Mouse (Mus musculus) kidney, embryonic 15.5 days (tissue): Measurements from ENCODE around the gene Hnrnpr. TPM values are rescaled to one million over a fixed set of nuclear protein-coding genes. Genes with fewer than 3 reads are reported as not detected.

Experiments
- ATAC-seq: fragments of 200-750 bp; cut with Nextera tagmentation; replicated peaks from 2 replicates; pipeline ENCODE4 v1.8.0; 2017; ENCODE audit warnings: moderate TSS enrichment; ENCODE audit not compliant: low FRiP score
- H3K27ac ChIP-seq: fragments of 300-500 bp; sonication (generic); 2 replicates; pipeline ENCODE4 v1.5.1; 2015; ENCODE audit warnings: mild to moderate bottlenecking, inconsistent platforms
- H3K27me3 ChIP-seq: fragments of 300-500 bp; sonication (generic); 2 replicates; pipeline ENCODE4 v1.6.1; 2015; ENCODE audit warnings: inconsistent platforms
- H3K36me3 ChIP-seq: fragments of 300-500 bp; sonication (generic); 2 replicates; pipeline ENCODE4 v1.6.1; 2015; ENCODE audit warnings: inconsistent platforms
- H3K4me1 ChIP-seq: fragments of 300-500 bp; sonication (generic); 2 replicates; pipeline ENCODE4 v1.6.1; 2015; ENCODE audit warnings: inconsistent platforms
- H3K4me2 ChIP-seq: fragments of 300-500 bp; sonication (generic); 2 replicates; pipeline ENCODE4 v1.6.1; 2015; ENCODE audit warnings: moderate library complexity, mild to moderate bottlenecking, inconsistent platforms
- H3K4me3 ChIP-seq: fragments of 300-500 bp; sonication (generic); replicated peaks from 2 replicates; pipeline ENCODE4 v1.5.1; 2015; ENCODE audit warnings: mild to moderate bottlenecking, inconsistent platforms
- H3K9ac ChIP-seq: fragments of 300-500 bp; sonication (generic); 2 replicates; pipeline ENCODE4 v1.6.1; 2015; ENCODE audit warnings: mild to moderate bottlenecking, inconsistent platforms
- H3K9me3 ChIP-seq: fragments of 300-500 bp; sonication (generic); replicated peaks from 2 replicates; pipeline ENCODE4 v1.6.1; 2016; ENCODE audit warnings: inconsistent platforms
- WGBS: fragments of 180-500 bp; shearing (Covaris S2); methylation state at CpG from one replicate; pipeline ENCODE4 v1.1.7; 2015; ENCODE audit warnings: mixed read lengths; 5-methylcytosine and 5-hydroxymethylcytosine counted together
- polyA plus RNA-seq: library from polyadenylated mRNA; unstranded; fragments of >200 nt; fragmentation: Nextera tagmentation; extraction: Ambion mirVana; gene quantifications from 2 replicates; pipeline ENCODE4 v1.2.1, GENCODE M21; 2015

The Hnrnpr gene
- polyA plus RNA-seq, 1 experiment from 2014 or later = 188 TPM

DNA sequence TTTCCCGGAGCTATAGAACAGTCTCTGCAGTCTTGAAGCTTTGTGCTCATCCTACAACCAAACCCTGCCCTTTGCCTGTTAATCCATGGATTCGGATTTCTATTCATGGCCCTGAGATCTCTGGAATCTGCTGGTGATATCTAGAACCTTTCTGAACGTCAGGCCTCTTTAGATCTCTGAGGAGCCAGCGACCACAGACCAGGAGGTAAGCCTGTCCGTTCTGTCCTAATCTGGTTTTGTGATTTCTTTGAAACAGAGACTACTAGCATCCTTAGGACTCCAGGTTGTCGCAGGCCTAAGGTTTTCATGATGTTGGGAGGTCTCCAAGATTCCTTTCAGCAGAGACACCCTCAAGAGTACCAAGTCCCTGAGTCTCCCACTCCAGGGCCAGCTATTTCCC is 25.9 kb upstream of the Hnrnpr start:
- ATAC-seq = no peak
- Histone ChIP-seq H3K9me3 (no peaks in the 10 kb centered on the region), H3K9ac (peak overlapping the region; percentile 63), H3K27me3 (no peaks in the 10 kb centered on the region), H3K4me3 (peak overlapping the region; percentile 65), H3K4me2 (peak overlapping the region; percentile 87), H3K4me1 (peaks cover 50% of the 10 kb centered on the region), H3K27ac (peak overlapping the region; percentile 94), H3K36me3 (peaks cover 27% of the 10 kb centered on the region)
- 28% methylated on average over 6 of the region's 6 CpGs for WGBS

DNA sequence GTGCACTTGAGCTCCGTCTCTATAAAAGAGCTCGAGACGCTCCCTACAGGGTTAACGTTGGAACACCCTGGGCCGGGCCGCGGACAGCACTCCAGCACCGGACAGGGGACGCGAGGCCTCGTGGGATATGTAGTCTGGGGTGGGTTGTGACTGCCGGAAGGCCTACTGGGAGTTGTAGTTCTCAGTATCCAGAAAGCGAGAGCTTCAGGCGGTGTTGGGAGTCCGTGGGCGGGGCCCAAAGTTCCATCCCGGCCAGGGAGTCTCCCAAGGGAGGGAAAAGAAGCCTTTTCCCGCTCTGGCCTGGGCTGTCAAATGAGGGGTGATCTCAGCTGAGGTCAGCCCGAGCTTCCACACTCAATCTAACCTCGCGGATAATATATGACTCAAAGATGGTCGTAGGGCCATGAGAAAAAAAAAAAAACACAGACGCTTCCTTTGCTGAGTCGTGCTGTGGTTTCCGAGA is 25.4 kb upstream of the Hnrnpr start:
- Histone ChIP-seq H3K27ac (peak overlapping the region; percentile 94), H3K4me1 (peaks cover 50% of the 10 kb centered on the region), H3K36me3 (peaks cover 32% of the 10 kb centered on the region), H3K9me3 (no peaks in the 10 kb centered on the region), H3K4me3 (peak overlapping the region; percentile 65), H3K4me2 (peak overlapping the region; percentile 87), H3K27me3 (no peaks in the 10 kb centered on the region), H3K9ac (peak overlapping the region; percentile 63)
- WGBS = under 1% methylated on average over 25 of the region's 25 CpGs
- ATAC-seq = peak; percentile 95

GRCm38 (mm10) chr4:136285811-136286371 is 24.9 kb upstream of the Hnrnpr start:
- peak overlapping the region; percentile 87 for H3K4me2 ChIP-seq
- no peaks in the 10 kb centered on the region for H3K9me3 ChIP-seq
- ATAC-seq = peak; percentile 87
- H3K4me1 ChIP-seq = peaks cover 50% of the 10 kb centered on the region
- no peaks in the 10 kb centered on the region for H3K27me3 ChIP-seq
- peak overlapping the region; percentile 66 for H3K9ac ChIP-seq
- peak overlapping the region; percentile 65 for H3K4me3 ChIP-seq
- peaks cover 37% of the 10 kb centered on the region for H3K36me3 ChIP-seq
- under 1% methylated on average over 29 of the region's 29 CpGs for WGBS
- H3K27ac ChIP-seq = peak overlapping the region; percentile 94

DNA sequence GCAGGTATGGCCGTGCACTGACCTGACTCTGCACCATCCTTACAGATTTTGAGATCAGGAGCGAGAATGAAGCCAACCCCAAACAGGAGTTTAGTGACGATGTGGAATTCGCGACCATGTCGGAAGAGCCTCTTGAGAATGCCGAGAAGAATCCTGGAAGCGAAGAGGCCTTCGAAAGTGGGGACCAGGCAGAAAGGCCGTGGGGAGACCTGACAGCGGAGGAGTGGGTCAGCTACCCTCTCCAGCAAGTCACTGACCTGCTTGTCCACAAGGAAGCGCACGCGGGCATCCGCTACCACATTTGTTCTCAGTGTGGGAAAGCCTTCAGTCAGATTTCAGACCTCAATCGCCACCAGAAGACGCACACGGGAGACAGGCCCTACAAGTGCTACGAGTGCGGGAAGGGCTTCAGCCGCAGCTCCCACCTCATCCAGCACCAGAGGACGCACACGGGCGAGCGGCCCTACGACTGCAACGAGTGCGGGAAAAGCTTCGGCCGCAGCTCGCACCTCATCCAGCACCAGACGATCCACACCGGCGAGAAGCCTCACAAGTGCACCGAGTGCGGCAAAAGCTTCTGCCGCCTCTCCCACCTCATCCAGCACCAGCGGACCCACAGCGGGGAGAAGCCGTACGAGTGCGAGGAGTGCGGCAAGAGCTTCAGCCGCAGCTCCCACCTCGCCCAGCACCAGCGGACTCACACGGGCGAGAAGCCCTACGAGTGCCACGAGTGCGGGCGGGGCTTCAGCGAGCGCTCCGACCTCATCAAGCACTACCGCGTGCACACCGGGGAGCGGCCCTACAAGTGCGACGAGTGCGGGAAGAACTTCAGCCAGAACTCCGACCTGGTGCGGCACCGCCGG is 20.6 kb upstream of the Hnrnpr start:
- Histone ChIP-seq H3K9ac (no peak overlapping the region), H3K4me3 (no peak overlapping the region), H3K4me2 (no peak overlapping the region), H3K36me3 (peaks cover 73% of the 10 kb centered on the region), H3K4me1 (peaks cover 14% of the 10 kb centered on the region), H3K27ac (no peak overlapping the region), H3K27me3 (no peaks in the 10 kb centered on the region), H3K9me3 (no peaks in the 10 kb centered on the region)
- WGBS = 58% methylated on average over 66 of the region's 66 CpGs
- no peak for ATAC-seq

DNA sequence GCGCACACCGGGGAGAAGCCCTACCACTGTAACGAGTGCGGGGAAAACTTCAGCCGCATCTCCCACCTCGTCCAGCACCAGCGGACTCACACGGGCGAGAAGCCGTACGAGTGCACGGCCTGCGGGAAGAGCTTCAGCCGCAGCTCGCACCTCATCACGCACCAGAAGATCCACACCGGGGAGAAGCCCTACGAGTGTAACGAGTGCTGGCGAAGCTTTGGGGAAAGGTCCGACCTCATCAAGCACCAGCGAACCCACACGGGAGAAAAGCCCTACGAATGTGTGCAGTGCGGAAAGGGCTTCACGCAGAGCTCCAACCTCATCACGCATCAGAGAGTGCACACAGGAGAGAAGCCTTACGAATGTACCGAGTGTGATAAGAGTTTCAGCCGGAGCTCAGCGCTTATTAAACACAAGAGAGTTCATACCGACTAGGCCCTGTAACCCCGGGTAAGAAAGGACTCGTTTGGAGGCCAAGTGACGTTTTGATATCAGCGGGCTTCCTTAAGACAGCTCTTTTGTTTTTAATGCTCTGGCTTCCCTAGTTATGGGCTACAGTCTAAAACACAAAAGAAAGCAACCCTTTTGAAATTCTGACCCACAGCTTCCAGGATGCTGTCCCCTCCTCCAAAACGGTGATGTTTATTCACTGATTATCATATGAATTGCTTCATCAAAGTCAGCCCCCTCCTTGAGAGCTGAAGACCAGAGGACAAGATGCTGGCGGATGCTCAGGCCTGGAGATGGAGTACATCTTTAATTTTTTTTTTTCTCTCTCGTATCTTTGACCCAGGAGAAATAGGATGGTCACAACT is 19.8 kb upstream of the Hnrnpr start:
- H3K9ac ChIP-seq = no peak overlapping the region
- 66% methylated on average over 39 of the region's 39 CpGs for WGBS
- H3K4me2 ChIP-seq = no peak overlapping the region
- no peak overlapping the region for H3K27ac ChIP-seq
- H3K4me3 ChIP-seq = no peak overlapping the region
- no peaks in the 10 kb centered on the region for H3K27me3 ChIP-seq
- H3K4me1 ChIP-seq = peaks cover 14% of the 10 kb centered on the region
- no peaks in the 10 kb centered on the region for H3K9me3 ChIP-seq
- peaks cover 73% of the 10 kb centered on the region for H3K36me3 ChIP-seq
- no peak for ATAC-seq

DNA sequence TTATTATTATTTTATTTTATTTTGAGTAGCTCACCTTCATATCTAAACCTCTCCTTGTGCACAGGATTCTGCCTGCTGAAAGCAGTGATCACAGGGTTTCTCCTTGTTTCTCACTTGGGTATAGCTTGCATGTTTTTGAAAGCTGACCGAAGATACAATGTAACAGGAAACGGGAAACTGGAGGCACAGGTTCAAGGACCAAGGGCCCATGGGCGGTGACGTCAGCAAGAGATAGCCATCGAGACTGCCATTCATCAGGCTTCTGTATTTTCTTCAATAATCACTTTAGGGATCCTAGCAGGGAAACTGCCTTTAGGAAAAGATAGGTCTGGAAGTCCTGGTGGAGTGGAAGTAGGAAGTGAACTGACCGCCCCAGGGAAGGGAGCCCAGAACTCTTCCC is 19.1 kb upstream of the Hnrnpr start:
- WGBS = 87% methylated on average over 6 of the region's 6 CpGs
- no peak overlapping the region for H3K27ac ChIP-seq
- peaks cover 73% of the 10 kb centered on the region for H3K36me3 ChIP-seq
- H3K9ac ChIP-seq = no peak overlapping the region
- H3K4me1 ChIP-seq = peaks cover 9% of the 10 kb centered on the region
- no peaks in the 10 kb centered on the region for H3K27me3 ChIP-seq
- H3K9me3 ChIP-seq = no peaks in the 10 kb centered on the region
- H3K4me2 ChIP-seq = no peak overlapping the region
- H3K4me3 ChIP-seq = no peak overlapping the region
- ATAC-seq = no peak

- no peaks in the 10 kb centered on the region for H3K4me1 ChIP-seq
- no peak overlapping the region for H3K9ac ChIP-seq
- H3K36me3 ChIP-seq = peaks cover 35% of the 10 kb centered on the region
- WGBS = 29% methylated on average over 7 of the region's 7 CpGs
- H3K27me3 ChIP-seq = no peaks in the 10 kb centered on the region
- no peak overlapping the region for H3K4me2 ChIP-seq
- peak; percentile 62; the same call in 1 of the 2 replicates for ATAC-seq
- no peaks in the 10 kb centered on the region for H3K9me3 ChIP-seq
- no peak overlapping the region for H3K4me3 ChIP-seq
- H3K27ac ChIP-seq = peak overlapping the region; percentile 48; the same call in 1 of the 2 replicates
These were observed 14.8 kb upstream of the Hnrnpr start for GRCm38 (mm10) chr4:136295941-136296340.

- Histone ChIP-seq H3K9me3 (no peaks in the 10 kb centered on the region), H3K36me3 (no peaks in the 10 kb centered on the region), H3K4me1 (no peaks in the 10 kb centered on the region), H3K4me3 (no peak overlapping the region), H3K27ac (no peak overlapping the region), H3K4me2 (no peak overlapping the region), H3K27me3 (no peaks in the 10 kb centered on the region), H3K9ac (no peak overlapping the region)
- ATAC-seq = no peak
- WGBS = 67% methylated on average over 4 of the region's 4 CpGs
These were observed 8.3 kb upstream of the Hnrnpr start for GRCm38 (mm10) chr4:136302462-136302861.

DNA sequence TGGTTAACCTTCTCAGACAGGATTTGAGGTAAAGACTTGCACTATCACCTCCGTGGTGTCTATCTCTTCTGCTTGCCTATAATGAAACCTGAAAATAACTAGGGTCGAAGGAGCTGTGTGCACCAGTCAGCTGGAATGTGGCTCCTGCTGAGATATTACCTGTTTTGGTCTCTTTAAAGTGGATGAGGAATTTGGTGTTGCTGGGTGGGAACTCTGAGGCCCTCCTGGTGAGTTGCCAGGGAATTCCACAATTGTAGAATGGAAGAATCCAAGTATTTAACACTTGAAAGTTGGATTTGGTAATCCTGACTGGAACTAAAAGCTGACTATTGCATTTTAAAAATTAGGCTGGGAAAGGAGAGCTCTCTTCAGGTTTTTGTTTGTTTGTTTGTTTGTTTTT is 6.6 kb upstream of the Hnrnpr start:
- H3K9ac ChIP-seq = no peak overlapping the region
- H3K27me3 ChIP-seq = no peaks in the 10 kb centered on the region
- ATAC-seq = no peak
- no peak overlapping the region for H3K4me2 ChIP-seq
- peaks cover 2% of the 10 kb centered on the region; the same call in 1 of the 2 replicates for H3K4me1 ChIP-seq
- no peak overlapping the region for H3K4me3 ChIP-seq
- no peaks in the 10 kb centered on the region for H3K36me3 ChIP-seq
- no peak overlapping the region for H3K27ac ChIP-seq
- 50% methylated on average over 2 of the region's 2 CpGs for WGBS
- H3K9me3 ChIP-seq = no peaks in the 10 kb centered on the region

- Histone ChIP-seq H3K4me2 (no peak overlapping the region), H3K9me3 (no peaks in the 10 kb centered on the region), H3K27ac (no peak overlapping the region), H3K27me3 (no peaks in the 10 kb centered on the region), H3K9ac (no peak overlapping the region), H3K4me1 (peaks cover 19% of the 10 kb centered on the region), H3K36me3 (no peaks in the 10 kb centered on the region), H3K4me3 (no peak overlapping the region)
- WGBS = 65% methylated on average over 2 of the region's 2 CpGs
- no peak for ATAC-seq
These were observed 2.4 kb upstream of the Hnrnpr start for GRCm38 (mm10) chr4:136308355-136308754.

DNA sequence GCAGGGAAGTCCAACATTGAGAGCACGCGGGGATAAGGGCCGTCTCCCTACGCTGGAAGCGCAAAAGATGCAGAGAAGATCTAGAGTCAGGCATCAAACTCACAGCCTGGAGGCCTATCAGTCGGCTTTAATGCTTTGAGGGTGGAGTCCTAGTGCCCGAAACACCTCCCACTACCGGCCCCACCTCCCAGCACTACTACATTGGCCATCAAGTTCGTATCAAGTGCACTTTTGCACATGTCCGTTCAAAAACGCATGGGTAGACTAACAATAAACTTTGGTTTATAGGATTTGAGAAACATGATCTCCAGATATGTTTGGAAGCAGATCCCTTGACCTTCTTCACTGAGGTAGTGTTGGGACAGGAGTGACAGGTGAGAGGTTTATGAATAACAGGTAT is 962 bp upstream of the Hnrnpr start:
- ATAC-seq = peak; percentile 41; the same call in 1 of the 2 replicates

More for the DNA sequence above, 962 bp upstream of the Hnrnpr start:
- peak overlapping the region; percentile 99 for H3K27ac ChIP-seq
- peak overlapping the region; percentile 75 for H3K4me2 ChIP-seq
- H3K9me3 ChIP-seq = no peaks in the 10 kb centered on the region
- H3K27me3 ChIP-seq = no peaks in the 10 kb centered on the region
- H3K4me3 ChIP-seq = peak overlapping the region; percentile 100
- peaks cover 30% of the 10 kb centered on the region for H3K4me1 ChIP-seq
- peak overlapping the region; percentile 62 for H3K9ac ChIP-seq
- 2% methylated on average over 11 of the region's 11 CpGs for WGBS
- H3K36me3 ChIP-seq = no peaks in the 10 kb centered on the region
